Mouse (Mus musculus): Measurements from ENCODE around the gene Spag6l. TPM values are rescaled to one million over a fixed set of nuclear protein-coding genes. Genes with fewer than 3 reads are reported as not detected.

The Spag6l gene
- polyA plus RNA-seq (2014; fragmentation: Nextera tagmentation; extraction: Ambion mirVana), result 10.8 and 12.7 TPM in 2 replicates

DNA sequence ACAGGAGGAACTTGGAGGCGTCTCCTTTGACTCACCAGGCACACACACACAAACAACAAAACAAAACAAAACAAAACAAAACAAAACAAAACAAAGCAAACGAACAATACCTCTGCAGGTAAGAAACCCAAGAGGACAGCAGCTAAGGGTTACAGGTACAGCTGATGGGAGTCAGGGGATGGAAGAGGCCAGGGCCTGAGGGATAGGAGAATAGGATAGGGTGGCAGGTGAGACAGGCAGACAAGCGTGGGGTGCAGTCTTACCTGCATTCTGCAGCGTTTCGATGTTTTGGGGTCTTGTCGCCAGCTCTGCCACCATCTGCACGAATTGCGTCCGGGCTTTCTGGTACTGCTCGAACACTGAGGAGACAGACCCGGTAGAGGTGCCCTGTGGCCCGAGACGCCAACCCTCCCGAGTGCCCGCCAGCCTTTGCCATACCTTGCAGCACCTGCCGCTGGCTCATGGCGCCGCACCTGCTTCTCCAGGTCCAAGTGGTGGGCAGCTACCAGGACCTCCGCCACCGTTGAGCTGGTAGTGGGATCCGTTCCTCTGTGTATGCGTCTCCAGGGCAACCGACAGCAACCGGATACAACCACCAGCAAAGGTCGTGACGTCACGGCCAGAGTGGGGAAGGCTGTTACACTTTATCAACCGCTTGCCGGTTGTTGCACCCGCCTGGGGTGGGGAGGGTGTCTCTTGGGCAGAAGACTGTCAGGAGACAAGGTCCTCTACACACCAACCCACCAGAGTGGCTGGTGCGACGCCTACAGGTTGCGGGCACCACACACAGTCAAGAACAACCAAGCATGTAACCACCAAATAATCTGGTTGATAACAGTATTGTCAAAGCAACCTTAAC lies at the start of gene Spag6l:
Gene Spag6l, minus strand, starts transcription at position 700 of the 859 bp plus-strand sequence.
- H3K4me1 ChIP-seq (ENCODE audit: control insufficient read depth, insufficient read depth, low read length), result no peaks in the 10 kb centered on the region
- H3K4me3 ChIP-seq (ENCODE audit: low read depth, low read length), result peak within 1 kb of the TSS; percentile 50
- H3K36me3 ChIP-seq (ENCODE audit: control insufficient read depth, insufficient read depth, low read length), result no peaks in the 10 kb centered on the region
- H3K4me2 ChIP-seq (ENCODE audit: low read length), result peak within 1 kb of the TSS; percentile 83
- DNase-seq (ENCODE audit: low spot score) (peak; percentile 89), ATAC-seq (peak; percentile 97)
- no peaks in the 10 kb centered on the region for H3K27me3 ChIP-seq (replicated peaks; ENCODE audit: control insufficient read depth, insufficient read depth, low read length)
- peak within 1 kb of the TSS; percentile 61 for H3K9ac ChIP-seq (ENCODE audit: low read length)
- no peaks in the 10 kb centered on the region for H3K9me3 ChIP-seq (replicated peaks; ENCODE audit: control insufficient read depth, low read length)
- 5% methylated on average over 33 of the region's 33 CpGs for WGBS
- H3K27ac ChIP-seq (ENCODE audit: low read depth, low read length), result no peak within 1 kb of the TSS

DNA sequence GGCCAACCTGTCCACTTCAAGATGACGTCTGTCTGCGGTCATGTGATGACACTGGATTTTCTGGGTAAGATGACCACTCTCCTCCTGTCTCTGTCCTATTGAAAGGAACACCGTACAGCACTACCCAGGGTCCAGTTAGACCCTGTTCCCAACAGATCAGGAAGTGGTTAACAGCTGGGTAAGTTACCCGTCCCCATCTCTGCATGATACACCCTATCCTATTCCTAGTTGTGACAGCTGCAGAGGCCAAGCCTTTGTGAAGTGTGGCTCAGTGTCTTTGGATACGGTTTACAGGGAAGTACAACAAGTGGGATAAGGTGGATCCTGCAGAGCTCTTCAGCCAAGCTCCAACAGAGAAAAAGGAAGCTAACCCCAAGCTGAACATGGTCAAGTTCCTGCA lies 49.8 kb upstream of the Spag6l start:
- Histone ChIP-seq H3K27ac (ENCODE audit: low read depth, low read length) (no peak overlapping the region), H3K4me3 (ENCODE audit: low read depth, low read length) (no peak overlapping the region), H3K36me3 (ENCODE audit: control insufficient read depth, insufficient read depth, low read length) (peaks cover 80% of the 10 kb centered on the region), H3K4me1 (ENCODE audit: control insufficient read depth, insufficient read depth, low read length) (no peaks in the 10 kb centered on the region), H3K9ac (ENCODE audit: low read length) (no peak overlapping the region), H3K27me3 (replicated peaks; ENCODE audit: control insufficient read depth, insufficient read depth, low read length) (no peaks in the 10 kb centered on the region), H3K9me3 (replicated peaks; ENCODE audit: control insufficient read depth, low read length) (peaks cover 7% of the 10 kb centered on the region; the same call in 1 of the 2 replicates), H3K4me2 (ENCODE audit: low read length) (no peak overlapping the region)
- ATAC-seq, result no peak
- WGBS, result 92% methylated on average over 5 of the region's 5 CpGs
- DNase-seq (ENCODE audit: low spot score), result no peak

DNA sequence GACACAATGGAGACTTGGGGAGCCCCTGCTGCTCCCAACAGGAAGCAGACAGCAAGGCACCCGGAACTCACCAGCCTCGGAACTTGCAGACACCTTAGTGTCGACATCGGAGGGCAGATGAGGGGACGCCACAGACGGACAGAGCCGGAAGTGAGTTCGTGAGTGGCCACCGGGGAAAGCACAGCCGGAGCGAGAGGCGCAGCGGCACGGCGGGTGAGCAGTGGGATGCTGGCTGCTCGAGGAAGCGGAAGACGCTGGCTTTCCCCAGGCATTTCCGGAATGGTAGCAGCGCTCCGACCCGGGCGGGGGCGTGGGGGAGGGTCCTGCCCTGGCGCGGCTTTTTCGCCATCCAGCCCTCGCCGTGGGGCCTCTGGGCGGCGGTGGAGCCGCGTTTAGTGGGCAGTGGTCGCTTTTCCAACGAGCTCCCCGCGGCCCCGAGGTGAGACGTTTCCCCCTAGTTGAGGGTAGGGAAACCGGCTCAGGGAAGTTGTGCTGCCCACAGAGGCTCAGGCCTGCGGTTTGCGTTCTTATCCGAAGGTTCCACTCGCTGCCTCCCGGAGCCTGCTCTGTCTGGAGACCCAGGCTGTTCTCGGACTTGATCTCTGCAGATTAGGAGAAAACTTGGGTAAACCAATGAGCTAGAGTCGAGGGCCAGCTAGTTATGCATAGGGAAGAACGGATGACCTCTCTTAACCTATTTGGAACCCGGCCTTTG lies 41.5 kb upstream of the Spag6l start, which contains the start of the genes Top3b and Vpreb1:
Gene Top3b, plus strand, starts transcription at position 120 of the 715 bp plus-strand sequence.
Gene Vpreb1, minus strand, starts transcription at position 227 of the 715 bp plus-strand sequence.
- H3K9me3 ChIP-seq (replicated peaks; ENCODE audit: control insufficient read depth, low read length), result peaks cover 1% of the 10 kb centered on the region; the same call in 1 of the 2 replicates
- WGBS, result under 1% methylated on average over 49 of the region's 49 CpGs
- peak within 1 kb of the TSS; percentile 62 for H3K4me2 ChIP-seq (ENCODE audit: low read length)
- H3K27me3 ChIP-seq (replicated peaks; ENCODE audit: control insufficient read depth, insufficient read depth, low read length), result no peaks in the 10 kb centered on the region
- H3K4me1 ChIP-seq (ENCODE audit: control insufficient read depth, insufficient read depth, low read length), result peaks cover 7% of the 10 kb centered on the region; the same call in 1 of the 2 replicates
- H3K27ac ChIP-seq (ENCODE audit: low read depth, low read length), result peak within 1 kb of the TSS; percentile 92
- peak within 1 kb of the TSS; percentile 74 for H3K9ac ChIP-seq (ENCODE audit: low read length)
- peak within 1 kb of the TSS; percentile 71 for H3K4me3 ChIP-seq (ENCODE audit: low read depth, low read length)
- peak; percentile 96 for DNase-seq (ENCODE audit: low spot score)
- peaks cover 2% of the 10 kb centered on the region; the same call in 1 of the 2 replicates for H3K36me3 ChIP-seq (ENCODE audit: control insufficient read depth, insufficient read depth, low read length)
- ATAC-seq, result peak; percentile 97

- H3K9ac ChIP-seq (ENCODE audit: low read length), result peak overlapping the region; percentile 74; the same call in 1 of the 2 replicates
- 38% methylated on average over 7 of the region's 7 CpGs for WGBS
Observed at GRCm38 (mm10) chr16:16870241-16870616, 41.0 kb upstream of the Spag6l start.

GRCm38 (mm10) chr16:16865696-16866561 lies 36.7 kb upstream of the Spag6l start:
- WGBS, result 61% methylated on average over 4 of the region's 5 CpGs
- no peak overlapping the region for H3K9ac ChIP-seq (ENCODE audit: low read length)
- DNase-seq (ENCODE audit: low spot score) (no peak), ATAC-seq (no peak)
- H3K4me2 ChIP-seq (ENCODE audit: low read length), result no peak overlapping the region
- H3K36me3 ChIP-seq (ENCODE audit: control insufficient read depth, insufficient read depth, low read length), result no peaks in the 10 kb centered on the region
- no peaks in the 10 kb centered on the region for H3K4me1 ChIP-seq (ENCODE audit: control insufficient read depth, insufficient read depth, low read length)
- H3K27ac ChIP-seq (ENCODE audit: low read depth, low read length), result no peak overlapping the region
- H3K27me3 ChIP-seq (replicated peaks; ENCODE audit: control insufficient read depth, insufficient read depth, low read length), result no peaks in the 10 kb centered on the region
- H3K4me3 ChIP-seq (ENCODE audit: low read depth, low read length), result no peak overlapping the region
- H3K9me3 ChIP-seq (replicated peaks; ENCODE audit: control insufficient read depth, low read length), result no peaks in the 10 kb centered on the region

More at GRCm38 (mm10) chr16:16870241-16870616, 41.0 kb upstream of the Spag6l start:
- Histone ChIP-seq H3K4me2 (ENCODE audit: low read length) (peak overlapping the region; percentile 62), H3K9me3 (replicated peaks; ENCODE audit: control insufficient read depth, low read length) (no peaks in the 10 kb centered on the region), H3K4me1 (ENCODE audit: control insufficient read depth, insufficient read depth, low read length) (peaks cover 7% of the 10 kb centered on the region; the same call in 1 of the 2 replicates), H3K4me3 (ENCODE audit: low read depth, low read length) (peak overlapping the region; percentile 71), H3K27ac (ENCODE audit: low read depth, low read length) (peak overlapping the region; percentile 92; the same call in 1 of the 2 replicates), H3K27me3 (replicated peaks; ENCODE audit: control insufficient read depth, insufficient read depth, low read length) (no peaks in the 10 kb centered on the region), H3K36me3 (ENCODE audit: control insufficient read depth, insufficient read depth, low read length) (no peaks in the 10 kb centered on the region)
- DNase-seq (ENCODE audit: low spot score), result no peak
- ATAC-seq, result peak; percentile 70

DNA sequence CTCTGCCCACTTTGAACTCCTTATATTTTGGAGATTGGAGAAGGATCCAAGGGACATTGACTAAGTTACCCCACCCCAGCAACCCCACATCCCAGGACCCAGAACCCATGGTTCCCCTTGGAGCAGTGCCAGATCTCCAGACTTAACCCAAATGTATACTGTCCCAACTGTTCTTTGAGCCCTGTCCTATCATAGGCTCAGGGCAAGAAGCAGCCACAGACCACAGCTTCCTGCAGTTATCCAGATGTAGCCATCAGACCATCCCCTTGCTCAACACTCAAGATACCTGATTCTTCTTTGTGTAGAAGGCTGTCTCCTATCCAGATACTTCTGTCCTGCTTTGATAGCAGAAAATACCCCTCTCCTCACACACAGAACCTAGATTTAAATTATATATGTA lies 36.0 kb upstream of the Spag6l start:
- Histone ChIP-seq H3K27me3 (replicated peaks; ENCODE audit: control insufficient read depth, insufficient read depth, low read length) (no peaks in the 10 kb centered on the region), H3K9ac (ENCODE audit: low read length) (no peak overlapping the region), H3K4me2 (ENCODE audit: low read length) (no peak overlapping the region), H3K36me3 (ENCODE audit: control insufficient read depth, insufficient read depth, low read length) (no peaks in the 10 kb centered on the region), H3K9me3 (replicated peaks; ENCODE audit: control insufficient read depth, low read length) (no peaks in the 10 kb centered on the region), H3K4me3 (ENCODE audit: low read depth, low read length) (no peak overlapping the region), H3K27ac (ENCODE audit: low read depth, low read length) (no peak overlapping the region), H3K4me1 (ENCODE audit: control insufficient read depth, insufficient read depth, low read length) (no peaks in the 10 kb centered on the region)
- DNase-seq (ENCODE audit: low spot score), result no peak
- no peak for ATAC-seq

- 82% methylated on average over 2 of the region's 2 CpGs for WGBS
- ATAC-seq (no peak), DNase-seq (ENCODE audit: low spot score) (no peak)
- no peak within 1 kb of the TSS for H3K4me3 ChIP-seq (ENCODE audit: low read depth, low read length)
- no peak within 1 kb of the TSS for H3K27ac ChIP-seq (ENCODE audit: low read depth, low read length)
- no peak within 1 kb of the TSS for H3K4me2 ChIP-seq (ENCODE audit: low read length)
- H3K9ac ChIP-seq (ENCODE audit: low read length), result no peak within 1 kb of the TSS
- no peaks in the 10 kb centered on the region for H3K36me3 ChIP-seq (ENCODE audit: control insufficient read depth, insufficient read depth, low read length)
- H3K27me3 ChIP-seq (replicated peaks; ENCODE audit: control insufficient read depth, insufficient read depth, low read length), result no peaks in the 10 kb centered on the region
- H3K9me3 ChIP-seq (replicated peaks; ENCODE audit: control insufficient read depth, low read length), result no peaks in the 10 kb centered on the region
- no peaks in the 10 kb centered on the region for H3K4me1 ChIP-seq (ENCODE audit: control insufficient read depth, insufficient read depth, low read length)
Observed at GRCm38 (mm10) chr16:16863978-16864377, 34.7 kb upstream of the Spag6l start, which contains the start of gene Igll1. Igll1 (minus strand) TSS chr16:16863985.

DNA sequence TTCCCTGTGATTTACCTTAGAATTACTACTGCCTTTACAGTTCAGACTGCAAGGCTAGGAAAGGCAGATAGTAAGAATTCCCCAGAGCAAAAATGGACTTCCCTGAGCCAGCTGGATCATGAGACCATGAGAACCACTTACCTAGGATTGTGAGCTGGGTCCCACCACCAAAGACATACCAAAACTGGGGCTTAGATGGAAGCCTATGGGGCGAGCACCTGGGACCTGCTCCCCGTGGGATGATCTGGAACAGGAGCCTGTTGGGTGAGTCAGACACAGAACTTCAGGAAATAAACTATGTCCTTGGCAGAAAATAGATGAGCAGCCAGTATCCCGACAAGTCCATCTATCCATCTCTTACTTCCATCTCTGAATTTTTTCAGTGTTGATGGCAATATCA lies 33.0 kb upstream of the Spag6l start:
- Histone ChIP-seq H3K27ac (ENCODE audit: low read depth, low read length) (no peak overlapping the region), H3K4me3 (ENCODE audit: low read depth, low read length) (no peak overlapping the region), H3K4me2 (ENCODE audit: low read length) (no peak overlapping the region), H3K36me3 (ENCODE audit: control insufficient read depth, insufficient read depth, low read length) (no peaks in the 10 kb centered on the region), H3K9ac (ENCODE audit: low read length) (no peak overlapping the region), H3K27me3 (replicated peaks; ENCODE audit: control insufficient read depth, insufficient read depth, low read length) (no peaks in the 10 kb centered on the region), H3K9me3 (replicated peaks; ENCODE audit: control insufficient read depth, low read length) (no peaks in the 10 kb centered on the region), H3K4me1 (ENCODE audit: control insufficient read depth, insufficient read depth, low read length) (no peaks in the 10 kb centered on the region)
- DNase-seq (ENCODE audit: low spot score) (no peak), ATAC-seq (no peak)
- WGBS, result 79% methylated on average over 3 of the region's 3 CpGs
